Mouse (Mus musculus) heart, embryonic 13.5 days (tissue): ENCODE data around the gene Kirrel. TPM values are rescaled to one million over a fixed set of nuclear protein-coding genes. Genes with fewer than 3 reads are reported as not detected.

Experiments used
- ATAC-seq: fragments of 200-750 bp; cut with Nextera tagmentation; 2 replicates; pipeline ENCODE4 v1.8.0; 2017; ENCODE audit warnings: moderate TSS enrichment; ENCODE audit not compliant: insufficient number of reproducible peaks, low FRiP score, low TSS enrichment; ENCODE audit errors: extremely low read depth
- H3K27ac ChIP-seq: fragments of 300-500 bp; sonication (generic); replicated peaks from 2 replicates; pipeline ENCODE4 v1.5.1; 2015; ENCODE audit warnings: moderate library complexity, mild to moderate bottlenecking, inconsistent platforms
- H3K27me3 ChIP-seq: fragments of 300-500 bp; sonication (generic); replicated peaks from 2 replicates; pipeline ENCODE4 v1.6.1; 2015; ENCODE audit warnings: mild to moderate bottlenecking, inconsistent platforms
- H3K36me3 ChIP-seq: fragments of 300-500 bp; sonication (generic); 2 replicates; pipeline ENCODE4 v1.6.1; 2015; ENCODE audit warnings: mild to moderate bottlenecking, inconsistent platforms
- H3K4me1 ChIP-seq: fragments of 300-500 bp; sonication (generic); 2 replicates; pipeline ENCODE4 v1.6.1; 2015; ENCODE audit warnings: inconsistent platforms
- H3K4me2 ChIP-seq: fragments of 300-500 bp; sonication (generic); 2 replicates; pipeline ENCODE4 v1.6.1; 2015; ENCODE audit warnings: inconsistent platforms, mild to moderate bottlenecking, moderate library complexity
- H3K4me3 ChIP-seq: fragments of 300-500 bp; sonication (generic); 2 replicates; pipeline ENCODE4 v1.5.1; 2015; ENCODE audit warnings: moderate library complexity, mild to moderate bottlenecking, inconsistent platforms
- H3K9ac ChIP-seq: fragments of 300-500 bp; sonication (generic); 2 replicates; pipeline ENCODE4 v1.6.1; 2015; ENCODE audit warnings: inconsistent platforms, mild to moderate bottlenecking, moderate library complexity
- H3K9me3 ChIP-seq: fragments of 300-500 bp; sonication (generic); 2 replicates; pipeline ENCODE4 v1.6.1; 2016; ENCODE audit warnings: inconsistent platforms
- WGBS: fragments of 180-500 bp; shearing (Covaris S2); methylation state at CpG from one replicate; pipeline ENCODE4 v1.1.7; 2015; ENCODE audit warnings: mixed read lengths; 5-methylcytosine and 5-hydroxymethylcytosine counted together
- polyA plus RNA-seq: library from polyadenylated mRNA; unstranded; fragments of >200 nt; fragmentation: Nextera tagmentation; extraction: Ambion mirVana; gene quantifications from 2 replicates; pipeline ENCODE4 v1.2.1, GENCODE M21; 2015

The Kirrel gene
- polyA plus RNA-seq = 14.7 and 15.4 TPM in 2 replicates

GRCm38 (mm10) chr3:87174096-87174768 is at the start of gene Kirrel:
Kirrel (minus strand) TSS chr3:87174747.
- peak within 1 kb of the TSS; percentile 93 for H3K9ac ChIP-seq
- peak within 1 kb of the TSS; percentile 94 for H3K27ac ChIP-seq
- WGBS = under 1% methylated on average over 44 of the region's 45 CpGs
- ATAC-seq = peak; percentile 76
- H3K36me3 ChIP-seq = peaks cover 3% of the 10 kb centered on the region; the same call in 1 of the 2 replicates
- peak within 1 kb of the TSS; percentile 80 for H3K4me2 ChIP-seq
- H3K27me3 ChIP-seq = no peaks in the 10 kb centered on the region
- H3K4me1 ChIP-seq = peaks cover 47% of the 10 kb centered on the region
- H3K9me3 ChIP-seq = no peaks in the 10 kb centered on the region
- H3K4me3 ChIP-seq = peak within 1 kb of the TSS; percentile 81

- H3K4me2 ChIP-seq = no peak overlapping the region
- H3K36me3 ChIP-seq = no peaks in the 10 kb centered on the region
- no peak overlapping the region for H3K4me3 ChIP-seq
- no peaks in the 10 kb centered on the region for H3K9me3 ChIP-seq
- H3K9ac ChIP-seq = no peak overlapping the region
- no peak overlapping the region for H3K27ac ChIP-seq
- H3K27me3 ChIP-seq = no peaks in the 10 kb centered on the region
- 65% methylated on average over 4 of the region's 4 CpGs for WGBS
- ATAC-seq = no peak
- H3K4me1 ChIP-seq = no peaks in the 10 kb centered on the region
Observed at GRCm38 (mm10) chr3:87223636-87224035, 49.1 kb upstream of the Kirrel start.

GRCm38 (mm10) chr3:87222346-87222745 is 47.8 kb upstream of the Kirrel start:
- ATAC-seq = no peak
- no peaks in the 10 kb centered on the region for H3K9me3 ChIP-seq
- H3K9ac ChIP-seq = no peak overlapping the region
- H3K4me2 ChIP-seq = no peak overlapping the region
- H3K4me3 ChIP-seq = no peak overlapping the region
- no peak overlapping the region for H3K27ac ChIP-seq
- H3K27me3 ChIP-seq = no peaks in the 10 kb centered on the region
- no peaks in the 10 kb centered on the region for H3K4me1 ChIP-seq
- H3K36me3 ChIP-seq = no peaks in the 10 kb centered on the region
- 76% methylated on average over 5 of the region's 5 CpGs for WGBS

GRCm38 (mm10) chr3:87215176-87215575 is 40.6 kb upstream of the Kirrel start:
- no peaks in the 10 kb centered on the region for H3K27me3 ChIP-seq

GRCm38 (mm10) chr3:87214221-87214864 is 39.8 kb upstream of the Kirrel start:
- H3K4me3 ChIP-seq = no peak overlapping the region
- no peak overlapping the region for H3K4me2 ChIP-seq
- H3K9ac ChIP-seq = no peak overlapping the region
- H3K9me3 ChIP-seq = no peaks in the 10 kb centered on the region
- H3K27me3 ChIP-seq = no peaks in the 10 kb centered on the region
- H3K4me1 ChIP-seq = no peaks in the 10 kb centered on the region
- WGBS = 83% methylated on average over 19 of the region's 19 CpGs
- H3K27ac ChIP-seq = no peak overlapping the region
- no peaks in the 10 kb centered on the region for H3K36me3 ChIP-seq
- no peak for ATAC-seq

More at GRCm38 (mm10) chr3:87215176-87215575, 40.6 kb upstream of the Kirrel start:
- Histone ChIP-seq H3K4me2 (no peak overlapping the region), H3K4me3 (no peak overlapping the region), H3K9me3 (no peaks in the 10 kb centered on the region), H3K27ac (no peak overlapping the region), H3K9ac (no peak overlapping the region), H3K4me1 (no peaks in the 10 kb centered on the region), H3K36me3 (no peaks in the 10 kb centered on the region)
- WGBS = 61% methylated on average over 11 of the region's 11 CpGs
- no peak for ATAC-seq

GRCm38 (mm10) chr3:87206336-87207075 is 32.0 kb upstream of the Kirrel start:
- H3K36me3 ChIP-seq = no peaks in the 10 kb centered on the region
- H3K9ac ChIP-seq = no peak overlapping the region
- no peaks in the 10 kb centered on the region for H3K27me3 ChIP-seq
- no peak for ATAC-seq
- 75% methylated on average over 5 of the region's 5 CpGs for WGBS
- H3K27ac ChIP-seq = no peak overlapping the region
- H3K4me3 ChIP-seq = no peak overlapping the region
- H3K4me1 ChIP-seq = no peaks in the 10 kb centered on the region
- no peaks in the 10 kb centered on the region for H3K9me3 ChIP-seq
- no peak overlapping the region for H3K4me2 ChIP-seq

- no peak overlapping the region for H3K4me2 ChIP-seq
- no peak overlapping the region for H3K27ac ChIP-seq
- H3K36me3 ChIP-seq = no peaks in the 10 kb centered on the region
- ATAC-seq = no peak
- H3K4me3 ChIP-seq = no peak overlapping the region
- peaks cover 10% of the 10 kb centered on the region for H3K4me1 ChIP-seq
- H3K27me3 ChIP-seq = no peaks in the 10 kb centered on the region
- no peak overlapping the region for H3K9ac ChIP-seq
- H3K9me3 ChIP-seq = no peaks in the 10 kb centered on the region
- WGBS = 17% methylated on average over 6 of the region's 6 CpGs
Observed at GRCm38 (mm10) chr3:87196637-87197036, 22.1 kb upstream of the Kirrel start.

GRCm38 (mm10) chr3:87195041-87195440 is 20.5 kb upstream of the Kirrel start:
- Histone ChIP-seq H3K36me3 (no peaks in the 10 kb centered on the region), H3K4me3 (no peak overlapping the region), H3K4me1 (peaks cover 12% of the 10 kb centered on the region), H3K27me3 (no peaks in the 10 kb centered on the region), H3K4me2 (no peak overlapping the region), H3K9ac (no peak overlapping the region), H3K9me3 (no peaks in the 10 kb centered on the region), H3K27ac (no peak overlapping the region)
- no peak for ATAC-seq
- 72% methylated on average over 4 of the region's 4 CpGs for WGBS

GRCm38 (mm10) chr3:87194591-87194990 is 20.0 kb upstream of the Kirrel start:
- H3K4me3 ChIP-seq = no peak overlapping the region
- no peak for ATAC-seq
- 84% methylated on average over 2 of the region's 2 CpGs for WGBS
- H3K27me3 ChIP-seq = no peaks in the 10 kb centered on the region
- H3K4me1 ChIP-seq = peaks cover 12% of the 10 kb centered on the region
- H3K9me3 ChIP-seq = no peaks in the 10 kb centered on the region
- no peak overlapping the region for H3K9ac ChIP-seq
- H3K27ac ChIP-seq = no peak overlapping the region
- no peak overlapping the region for H3K4me2 ChIP-seq
- no peaks in the 10 kb centered on the region for H3K36me3 ChIP-seq

- H3K9me3 ChIP-seq = no peaks in the 10 kb centered on the region
- no peak for ATAC-seq
- no peak overlapping the region for H3K4me2 ChIP-seq
- 56% methylated on average over 1 of the region's 1 CpGs for WGBS
- H3K4me1 ChIP-seq = peaks cover 12% of the 10 kb centered on the region
- H3K36me3 ChIP-seq = no peaks in the 10 kb centered on the region
- no peaks in the 10 kb centered on the region for H3K27me3 ChIP-seq
- no peak overlapping the region for H3K27ac ChIP-seq
- H3K4me3 ChIP-seq = no peak overlapping the region
- H3K9ac ChIP-seq = no peak overlapping the region
Observed at GRCm38 (mm10) chr3:87193756-87194155, 19.2 kb upstream of the Kirrel start.

- Histone ChIP-seq H3K4me1 (peaks cover 12% of the 10 kb centered on the region), H3K4me3 (no peak overlapping the region), H3K36me3 (no peaks in the 10 kb centered on the region), H3K27ac (no peak overlapping the region), H3K9ac (no peak overlapping the region), H3K9me3 (no peaks in the 10 kb centered on the region), H3K4me2 (no peak overlapping the region), H3K27me3 (no peaks in the 10 kb centered on the region)
- WGBS = 43% methylated on average over 6 of the region's 6 CpGs
- ATAC-seq = no peak
Observed at GRCm38 (mm10) chr3:87193352-87193751, 18.8 kb upstream of the Kirrel start.
